Mouse (Mus musculus) right cerebral cortex, postnatal 10 days (tissue): ENCODE measurements around the gene Katnal1.

ENCODE experiments used
- DNase-seq, 2 experiments: peaks; one replicate each; pipeline ENCODE4 v3.0.0; 2021; ENCODE audit warnings: low spot score in 2 of 2

Katnal1 gene

DNA sequence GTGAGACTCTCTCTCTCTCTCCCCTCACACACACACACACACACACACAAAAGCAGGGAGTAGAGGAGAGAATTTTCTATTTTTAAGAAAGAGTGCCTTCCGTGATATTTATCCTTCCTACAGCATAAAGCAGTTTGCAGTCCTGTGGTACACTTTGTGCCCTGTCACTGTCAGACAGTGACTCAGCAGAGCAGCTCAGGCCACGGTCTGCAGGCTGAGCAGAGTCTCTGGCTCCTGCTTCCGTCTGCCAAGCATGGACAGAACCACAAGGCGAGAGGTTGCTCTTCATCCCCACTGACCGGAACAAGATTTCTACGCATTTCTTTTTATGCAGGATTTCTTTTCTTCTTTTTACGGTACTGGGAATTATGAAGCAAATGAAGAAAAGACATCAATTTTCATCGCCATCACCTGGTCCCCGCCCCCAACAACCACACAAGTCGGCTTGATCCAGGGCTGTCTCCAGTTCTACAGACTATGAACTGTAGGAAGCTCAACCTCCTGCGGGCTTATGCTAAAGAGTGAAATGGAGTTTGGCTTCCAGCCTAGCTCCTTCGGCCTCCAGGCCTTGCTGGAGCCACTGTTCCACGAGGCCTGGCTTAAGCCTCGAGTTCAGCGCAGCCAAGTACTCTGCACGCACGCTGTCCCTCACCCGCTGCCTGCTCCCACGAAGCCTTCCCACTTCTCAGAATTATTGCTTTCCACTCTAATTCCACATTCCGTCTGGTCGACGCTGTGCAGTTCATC is 25.4 kb upstream of the Katnal1 start:
- no peak for DNase-seq

DNA sequence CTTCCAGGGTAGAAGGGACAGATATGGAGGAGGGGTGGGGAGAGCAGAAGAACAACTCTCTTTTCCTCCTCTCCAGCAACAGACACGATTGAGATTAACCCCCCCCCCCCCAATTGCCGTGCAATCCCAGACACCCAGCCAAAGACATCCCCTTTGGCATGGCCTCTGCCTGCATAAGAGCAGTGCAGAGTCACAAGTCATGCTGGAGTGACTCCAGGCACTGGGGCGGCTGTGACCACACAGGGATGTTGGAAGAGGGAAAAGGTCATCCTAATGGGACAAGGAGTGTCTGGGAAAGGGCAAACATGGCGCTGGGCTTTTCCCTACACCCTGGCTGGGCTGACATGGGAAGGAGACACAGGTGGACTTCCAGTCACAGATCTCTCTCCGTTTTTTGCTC is 24.0 kb upstream of the Katnal1 start:
- DNase-seq = no peak

DNA sequence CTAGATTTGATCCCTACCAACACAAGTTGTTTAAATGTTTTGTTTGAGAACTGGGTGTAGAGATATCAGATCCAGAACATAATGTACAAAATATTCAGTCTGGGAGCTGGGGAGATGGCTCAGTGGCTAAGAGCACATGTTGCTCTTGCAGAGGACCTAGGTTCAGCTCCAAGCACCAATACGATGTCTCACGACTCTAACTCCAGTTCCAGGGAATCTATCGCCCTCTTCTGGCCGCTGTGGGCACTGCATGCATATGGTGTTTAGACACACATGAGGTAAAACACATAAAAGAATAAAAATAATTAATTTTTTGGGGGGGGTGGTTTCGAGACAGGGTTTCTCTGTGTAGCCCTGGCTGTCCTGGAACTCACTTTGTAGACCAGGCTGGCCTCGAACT is 23.3 kb upstream of the Katnal1 start:
- no peak for DNase-seq

DNA sequence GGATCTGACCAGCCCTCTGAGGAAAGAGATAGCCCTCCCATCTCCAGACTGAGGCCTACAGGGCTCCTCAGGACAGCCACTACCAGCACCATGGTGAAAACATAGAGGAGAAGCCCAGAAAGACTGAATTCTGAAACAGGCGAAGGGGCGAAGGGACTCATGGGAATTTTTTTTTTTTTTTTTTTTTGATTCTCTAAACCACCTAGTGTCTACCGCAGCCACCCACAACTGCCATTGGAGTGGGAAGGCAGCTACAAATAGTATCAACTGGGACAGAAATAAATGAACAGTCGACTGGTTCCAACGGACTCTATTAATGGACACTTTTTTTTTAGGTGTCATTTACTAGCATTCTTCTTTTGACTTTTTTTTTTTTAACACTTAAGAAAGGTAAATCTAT is 22.2 kb upstream of the Katnal1 start:
- DNase-seq = no peak

DNA sequence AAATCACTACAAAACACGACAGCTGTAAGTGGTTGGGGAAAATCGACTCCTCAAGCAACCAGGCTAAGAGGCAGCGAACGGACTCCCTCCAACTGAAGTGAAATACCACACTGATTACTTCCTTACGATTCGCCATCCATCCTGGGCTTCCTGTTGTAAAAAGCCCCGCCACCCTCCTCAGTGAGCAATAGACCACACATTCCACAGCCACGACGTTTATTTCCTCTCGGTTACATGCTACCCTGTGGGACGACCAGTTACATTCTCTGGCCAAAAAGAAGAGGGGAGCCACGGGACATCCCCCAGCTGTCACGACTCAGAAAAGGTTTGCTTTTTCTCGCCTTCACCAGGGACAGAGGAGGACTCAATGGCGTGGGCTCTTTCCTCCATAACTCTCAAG is 20.9 kb upstream of the Katnal1 start:
- DNase-seq = no peak

DNA sequence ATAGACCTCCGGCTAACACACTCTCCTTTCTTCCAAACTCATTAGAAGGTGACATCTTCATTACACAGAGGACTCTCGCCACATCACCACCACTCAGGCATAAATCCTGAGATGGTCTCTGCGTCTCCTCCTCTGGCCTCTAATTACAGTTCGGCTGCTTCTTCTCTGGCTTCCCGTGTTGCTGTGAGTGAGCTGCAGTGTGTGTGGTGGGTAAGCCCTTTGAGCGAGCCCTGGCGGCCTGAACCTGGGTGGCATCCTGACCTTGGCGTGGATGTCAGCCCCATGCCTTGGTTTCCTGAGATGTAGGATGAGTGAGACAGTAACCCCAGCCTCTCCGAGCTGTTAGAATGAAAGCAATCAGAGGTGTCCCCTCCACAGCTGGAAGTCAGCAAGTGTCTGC is 19.5 kb upstream of the Katnal1 start:
- no peak for DNase-seq

DNA sequence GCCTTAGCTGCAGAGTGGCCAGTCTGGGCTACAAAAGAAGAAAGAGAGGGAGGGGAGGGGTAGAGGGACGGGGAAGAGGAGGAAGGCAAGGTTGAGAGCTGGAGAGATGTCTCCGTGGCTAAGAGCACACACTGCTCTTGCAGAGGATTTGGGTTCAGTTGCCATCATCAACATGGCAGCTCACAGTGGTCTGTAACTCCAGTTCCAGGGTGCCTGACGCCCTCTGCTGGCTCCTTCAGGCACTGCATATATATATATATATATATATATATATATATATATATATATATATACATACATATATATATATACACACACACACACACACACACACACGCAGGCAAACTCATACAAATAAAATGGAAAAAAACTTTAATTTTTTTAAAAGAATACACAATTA is 18.3 kb upstream of the Katnal1 start:
- DNase-seq = no peak

DNA sequence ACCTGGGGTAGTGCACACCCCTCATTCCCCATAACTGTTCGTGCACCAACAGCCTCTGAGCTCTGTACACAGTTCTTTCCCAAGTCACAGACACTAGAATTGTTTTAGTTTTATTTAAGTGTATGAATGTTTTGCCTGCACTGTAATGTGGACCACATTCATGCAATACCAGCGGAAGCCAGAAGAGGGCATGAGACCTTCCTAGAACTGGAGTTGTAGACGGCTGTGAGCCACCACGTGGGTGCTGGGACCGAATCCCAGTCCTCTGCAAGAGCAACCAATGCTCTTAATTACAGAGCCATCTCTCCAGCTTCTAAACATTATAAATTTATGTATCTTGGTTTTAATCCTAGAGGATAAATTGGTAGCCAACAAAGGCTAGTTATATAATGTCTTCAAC is 17.7 kb upstream of the Katnal1 start:
- DNase-seq = no peak

DNA sequence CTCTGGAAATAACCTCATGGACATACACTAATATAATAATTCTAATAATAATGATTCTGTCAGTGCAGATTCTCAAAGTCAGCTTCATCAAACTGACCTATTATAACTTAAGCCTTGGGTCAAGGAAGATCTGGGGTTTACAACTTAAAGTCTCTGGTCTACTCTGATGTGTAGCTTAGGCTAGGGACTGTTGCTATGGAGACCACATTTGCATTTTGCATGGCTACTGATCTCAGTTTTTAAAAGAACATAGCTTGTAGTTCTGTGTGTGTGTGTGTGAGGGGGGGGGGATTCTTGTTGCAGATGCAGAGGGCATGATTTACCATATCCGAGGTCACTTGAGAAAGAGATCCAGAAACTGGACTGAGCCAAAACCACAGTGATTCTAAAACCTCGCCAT is 16.6 kb upstream of the Katnal1 start:
- no peak for DNase-seq

DNA sequence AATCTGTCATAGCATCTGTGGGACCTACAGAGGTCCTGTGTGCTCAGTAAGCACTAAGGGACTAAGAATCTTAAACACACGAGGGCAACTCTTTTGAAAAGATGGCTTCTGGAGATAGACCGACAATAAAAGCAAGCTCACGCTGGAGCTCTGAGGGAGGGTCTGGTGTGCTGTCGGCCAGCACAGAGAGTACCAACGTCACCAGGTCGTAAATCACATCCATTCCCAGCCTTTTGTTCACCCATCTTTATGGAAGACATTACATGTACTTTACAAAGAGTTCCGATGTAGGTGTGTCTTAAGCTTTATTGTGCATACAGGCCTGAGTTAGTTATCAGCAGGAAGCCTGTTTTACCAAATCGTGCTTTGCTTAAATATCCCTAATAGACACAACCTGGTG is 14.9 kb upstream of the Katnal1 start:
- no peak for DNase-seq

DNA sequence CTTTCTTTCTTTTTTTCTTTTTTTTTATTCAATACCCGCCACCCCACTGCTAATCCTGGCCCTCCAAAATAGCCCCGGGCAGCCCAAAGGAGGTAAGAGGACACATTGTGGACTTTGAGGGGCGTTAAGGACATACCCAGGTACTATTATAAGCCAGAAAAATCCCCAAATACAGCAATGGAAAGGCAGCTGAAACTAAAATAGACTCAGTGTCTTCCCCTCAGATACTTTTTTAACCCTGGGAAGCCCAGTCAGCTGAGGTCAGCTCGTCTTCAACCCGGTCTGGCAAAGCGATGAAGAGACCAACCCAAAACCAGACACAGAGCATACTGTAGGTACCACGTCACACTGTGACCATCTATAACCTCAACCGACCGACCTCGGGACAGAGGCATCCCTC is 14.3 kb upstream of the Katnal1 start:
- DNase-seq = no peak

DNA sequence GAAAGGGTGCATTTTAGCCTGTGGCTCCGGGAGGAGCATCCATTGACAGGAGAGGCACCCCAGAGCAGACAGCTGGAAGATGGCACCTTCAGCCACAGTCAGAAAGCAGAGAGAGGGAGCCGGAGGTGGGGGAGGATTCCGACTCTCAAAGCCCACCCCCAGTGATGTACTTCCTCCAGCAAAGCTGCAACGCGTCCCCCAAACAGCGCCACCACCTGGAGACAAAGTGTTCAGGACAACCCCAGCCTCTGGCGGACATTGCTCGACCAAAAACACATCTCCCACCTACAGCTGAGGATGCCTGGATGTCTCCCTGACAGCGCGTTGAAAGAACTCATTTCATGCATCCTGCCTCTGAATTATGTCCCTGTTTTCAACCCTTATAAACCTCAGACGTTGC is 13.8 kb upstream of the Katnal1 start:
- no peak for DNase-seq

DNA sequence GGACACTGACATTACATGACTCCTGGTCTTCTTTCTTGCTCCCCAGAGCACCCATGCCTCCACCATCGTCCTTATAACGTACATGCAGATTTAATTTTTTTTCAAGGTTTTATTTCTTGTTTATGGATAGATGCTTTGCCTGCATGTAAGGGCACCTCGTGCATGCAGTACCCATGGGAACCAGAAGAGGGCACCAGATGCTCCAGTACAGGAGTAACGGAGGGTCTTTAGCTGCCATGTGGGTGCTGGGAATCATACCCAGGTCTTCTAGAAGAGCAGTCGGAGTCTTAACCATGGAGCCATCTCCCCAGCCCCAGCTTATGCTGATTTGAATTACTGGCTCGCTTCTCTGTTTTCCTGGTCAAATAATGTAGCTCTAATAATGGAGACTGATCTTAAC is 13.2 kb upstream of the Katnal1 start:
- no peak for DNase-seq

DNA sequence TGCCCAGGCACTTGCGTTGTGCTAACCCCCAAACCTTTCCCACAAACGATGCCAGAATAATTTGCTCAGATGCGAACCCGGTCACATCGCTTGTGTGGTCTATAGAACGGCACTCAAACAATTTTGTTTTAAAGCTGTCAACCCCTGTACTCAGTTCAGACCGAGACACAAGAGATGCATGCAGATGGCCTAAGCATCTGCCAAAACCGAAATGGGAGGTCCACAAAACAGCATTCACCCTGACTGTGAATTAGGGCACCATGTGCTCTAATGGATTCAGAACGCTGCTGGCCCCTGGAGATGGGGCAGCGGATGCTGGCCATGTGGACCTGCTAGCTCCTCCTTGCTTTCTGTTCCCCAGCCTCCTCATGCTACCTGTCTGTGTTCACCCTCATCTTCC is 12.7 kb upstream of the Katnal1 start:
- no peak for DNase-seq

DNA sequence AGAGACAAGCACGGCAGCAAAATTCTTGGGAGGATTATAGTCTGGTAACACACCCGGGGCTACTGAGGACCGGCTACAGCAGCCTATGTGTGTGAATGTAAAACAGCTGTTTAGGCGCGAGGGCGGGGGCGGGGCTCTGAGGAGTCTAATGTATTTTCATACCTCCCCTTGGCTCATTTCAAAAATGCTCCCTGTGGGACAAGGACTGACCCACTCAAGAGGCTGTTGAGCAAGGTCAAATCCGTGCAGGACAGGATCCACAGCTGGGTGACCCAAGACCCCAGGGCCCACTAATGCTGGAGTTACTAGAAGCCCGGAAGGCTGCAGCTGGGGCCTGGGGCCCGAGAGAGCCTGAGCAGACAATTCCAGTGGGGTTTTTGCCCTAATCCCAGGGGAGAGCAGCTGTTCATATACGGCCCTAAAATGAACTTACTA is 10.8 kb upstream of the Katnal1 start:
- no peak for DNase-seq

DNA sequence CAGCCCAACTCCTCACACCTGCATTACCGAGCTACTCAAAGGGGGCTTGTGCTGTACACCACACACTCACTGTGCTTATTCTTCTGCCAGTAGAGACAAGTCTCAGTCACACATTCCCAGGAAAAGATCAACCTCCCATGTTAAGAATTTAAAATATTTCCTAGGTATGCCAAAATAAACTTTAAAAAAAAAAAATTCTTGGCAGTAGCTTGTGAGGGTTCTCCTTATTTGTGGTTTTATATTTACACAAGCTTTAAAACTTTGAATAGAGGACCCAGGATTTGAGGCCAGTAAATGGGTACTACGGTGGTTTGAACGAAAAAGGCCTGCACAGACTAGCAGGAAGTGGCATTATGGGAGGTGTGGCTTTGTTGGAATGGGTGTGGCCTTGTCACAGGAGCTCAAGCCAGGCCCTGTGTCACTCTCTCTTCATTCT is 7.4 kb upstream of the Katnal1 start:
- DNase-seq = no peak

DNA sequence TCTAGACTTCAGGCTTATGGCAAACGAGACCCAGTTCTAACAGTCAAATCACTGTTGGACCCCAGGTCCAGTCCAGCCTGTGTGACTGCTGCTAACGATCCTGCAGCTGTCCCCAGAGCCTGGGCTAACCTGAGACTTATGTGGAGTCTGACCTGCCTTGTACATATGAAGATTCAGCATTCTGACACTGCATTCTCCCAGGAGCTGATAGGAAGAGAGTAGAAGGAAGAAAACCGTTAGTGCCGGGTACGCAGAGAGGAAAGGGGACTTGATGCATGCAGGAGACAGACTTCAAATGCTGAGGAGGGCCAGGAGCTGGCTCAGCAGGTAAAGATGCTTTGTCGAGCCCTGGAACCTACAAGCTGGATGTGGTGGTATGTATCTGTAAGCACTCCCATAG is 6.8 kb upstream of the Katnal1 start:
- DNase-seq = no peak

DNA sequence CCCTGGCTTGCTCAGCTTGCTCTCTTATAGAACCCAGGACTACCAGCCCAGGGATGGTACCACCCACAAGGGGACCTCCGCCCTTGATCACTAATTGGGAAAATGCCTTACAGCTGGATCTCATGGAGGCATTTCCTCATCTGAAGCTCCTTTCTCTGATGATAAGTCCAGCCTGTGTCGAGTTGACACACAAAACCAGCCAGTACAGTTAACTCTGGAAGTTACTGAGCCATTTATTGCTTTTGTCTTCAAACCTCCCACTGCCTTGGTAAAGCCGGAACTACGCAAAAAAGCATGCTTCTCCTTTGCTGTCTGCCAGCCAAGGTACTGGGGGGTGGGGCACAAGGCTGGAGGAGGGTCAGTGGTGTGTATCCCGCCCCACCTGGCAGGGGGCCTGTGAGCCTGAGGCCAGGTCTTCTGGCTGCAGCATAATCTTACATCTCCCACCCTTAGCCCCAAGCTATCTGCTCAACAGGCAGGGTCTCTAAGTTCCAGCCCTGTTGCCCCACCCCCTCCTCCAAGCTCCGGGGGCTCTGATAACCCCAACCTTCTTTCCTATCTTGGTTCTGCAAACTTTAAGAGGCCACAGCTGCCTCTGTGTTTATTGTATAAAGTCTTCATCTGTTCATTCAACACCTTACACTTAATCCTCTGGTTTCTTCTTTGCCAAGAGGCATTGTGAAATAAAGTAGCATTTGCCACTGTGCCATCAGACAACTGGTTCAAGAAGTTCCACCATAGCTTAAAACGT is 6.1 kb upstream of the Katnal1 start:
- no peak for DNase-seq

DNA sequence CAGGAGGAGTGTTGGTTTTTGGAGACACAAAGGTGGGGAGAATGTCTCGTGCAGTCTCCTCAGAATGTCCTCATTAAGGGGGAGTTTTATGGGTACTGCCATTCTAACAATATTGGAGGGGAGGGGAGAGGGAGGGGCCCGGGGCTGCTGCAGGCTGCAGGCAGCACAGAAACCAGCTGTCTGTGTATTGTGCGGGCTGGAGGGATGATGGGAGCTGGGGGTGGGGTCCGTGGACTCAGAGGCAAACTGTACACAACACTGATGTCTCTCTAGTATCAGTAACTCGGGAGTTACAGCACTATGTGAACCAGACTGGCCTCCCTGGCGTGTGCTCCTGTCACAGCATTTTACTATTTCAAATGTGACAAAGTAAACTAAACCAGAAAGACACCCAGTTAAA is 5.3 kb upstream of the Katnal1 start:
- no peak for DNase-seq

DNA sequence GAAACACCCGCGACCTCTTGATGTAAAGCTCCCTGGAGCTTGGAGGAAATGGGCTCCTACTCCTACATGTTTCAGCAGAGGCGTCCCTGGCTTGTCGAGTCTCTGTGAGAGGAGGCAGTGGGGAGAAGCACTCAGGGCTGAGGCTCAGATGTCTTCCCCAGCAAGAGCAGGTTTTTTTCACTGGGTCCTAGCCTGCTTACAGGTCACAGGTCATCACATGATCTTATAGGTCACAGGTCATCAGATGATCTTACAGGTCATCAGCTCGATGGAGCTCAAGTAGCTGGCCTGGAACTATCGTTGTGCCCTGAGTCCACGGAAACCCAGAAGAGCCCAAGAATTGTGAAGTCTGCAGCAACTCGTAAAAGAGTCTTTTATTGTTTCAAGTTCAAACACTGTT is 4.6 kb upstream of the Katnal1 start:
- no peak for DNase-seq

DNA sequence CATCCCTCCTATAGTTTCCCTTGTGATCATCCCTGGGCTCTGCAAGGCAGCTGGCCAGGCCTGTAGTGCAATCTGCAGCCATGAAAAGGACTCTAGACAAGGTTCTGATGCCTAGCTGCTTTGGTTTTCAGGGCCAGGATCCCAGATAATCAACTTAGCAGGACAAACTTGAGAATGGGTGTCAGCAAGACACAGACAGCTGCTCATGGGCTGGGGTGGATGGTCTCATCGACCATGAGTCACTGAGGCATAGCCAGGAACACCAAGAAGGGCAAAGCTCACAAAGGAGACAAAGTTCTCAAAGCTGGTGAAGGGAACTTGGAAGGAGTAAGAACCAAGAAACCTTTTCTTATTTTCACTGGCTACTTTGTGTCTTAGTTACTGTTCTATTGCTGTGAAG is 2.2 kb upstream of the Katnal1 start:
- no peak for DNase-seq

DNA sequence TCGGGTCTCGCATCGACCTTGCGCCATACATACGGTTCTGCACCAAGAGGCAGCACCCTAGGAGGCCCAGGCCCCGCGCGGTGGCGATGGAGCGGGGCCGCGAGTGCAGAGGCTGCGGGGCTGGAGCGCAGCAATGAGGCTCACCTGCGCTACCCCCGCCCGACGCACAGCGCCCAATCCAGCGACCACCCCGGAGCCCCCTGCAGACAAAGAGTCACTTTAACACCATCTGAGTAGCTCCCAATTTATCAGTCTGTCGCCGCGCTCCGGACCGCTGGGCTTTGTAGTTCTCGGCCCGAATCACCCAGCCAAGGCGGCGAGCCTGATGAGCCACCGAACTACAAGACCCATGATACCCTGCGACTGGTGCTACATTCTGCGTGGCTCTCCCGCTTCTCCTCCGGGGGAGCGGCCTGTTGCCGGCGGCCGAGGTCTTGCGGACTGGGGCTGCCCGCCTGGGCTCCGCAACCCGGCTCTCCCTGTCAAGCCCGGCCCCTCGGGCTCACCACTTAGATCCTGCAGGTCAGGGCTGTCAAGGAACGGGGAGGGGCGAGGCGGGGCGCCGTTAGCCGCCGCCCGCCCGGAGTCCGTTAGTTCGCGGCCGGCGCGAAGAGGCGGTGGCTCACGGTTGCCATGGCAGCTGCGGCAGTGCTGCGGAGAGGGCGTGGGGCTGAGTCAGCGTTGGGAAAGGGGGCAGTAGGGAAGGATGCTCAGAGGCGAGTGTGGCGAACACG is 571 bp downstream of the Katnal1 start:
- peak; percentile 96 to 98 for DNase-seq

DNA sequence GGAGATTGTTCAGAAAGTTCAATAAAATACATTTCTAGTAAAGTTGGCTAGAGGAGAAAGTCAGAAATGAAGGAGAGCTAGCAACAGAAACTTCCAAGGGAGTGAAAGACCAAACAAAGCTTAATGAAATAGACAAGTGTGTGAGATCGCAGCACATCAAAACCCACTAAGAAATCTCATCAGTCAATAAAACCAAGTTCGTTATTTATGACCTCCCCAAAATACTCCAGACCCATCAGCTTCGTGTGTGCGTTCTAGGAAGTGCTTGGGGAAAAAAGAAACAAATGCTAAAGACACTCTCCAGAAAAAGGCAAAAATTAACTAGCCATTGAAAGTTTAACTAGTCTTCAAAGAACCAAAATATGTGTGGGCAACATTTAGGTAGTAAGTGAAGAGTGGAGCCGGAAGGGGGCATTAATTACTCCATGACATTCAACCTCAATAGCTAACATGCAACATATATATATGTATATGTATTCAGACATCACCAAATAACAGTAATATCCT is 1.4 kb downstream of the Katnal1 start:
- no peak for DNase-seq
